Mouse (Mus musculus) heart, adult 9 months (tissue): ENCODE data around the gene Mettl18.
"Not testable (repeated sequence)": the region's sequence is repeated elsewhere in the genome, so short reads cannot be mapped to it uniquely, and the experiment has no call there.

Source experiments
- DNase-seq, 2 experiments: peaks; one replicate each; pipeline ENCODE4 v3.0.0; 2022; ENCODE audit warnings: low spot score in 2 of 2

Gene Mettl18

DNA sequence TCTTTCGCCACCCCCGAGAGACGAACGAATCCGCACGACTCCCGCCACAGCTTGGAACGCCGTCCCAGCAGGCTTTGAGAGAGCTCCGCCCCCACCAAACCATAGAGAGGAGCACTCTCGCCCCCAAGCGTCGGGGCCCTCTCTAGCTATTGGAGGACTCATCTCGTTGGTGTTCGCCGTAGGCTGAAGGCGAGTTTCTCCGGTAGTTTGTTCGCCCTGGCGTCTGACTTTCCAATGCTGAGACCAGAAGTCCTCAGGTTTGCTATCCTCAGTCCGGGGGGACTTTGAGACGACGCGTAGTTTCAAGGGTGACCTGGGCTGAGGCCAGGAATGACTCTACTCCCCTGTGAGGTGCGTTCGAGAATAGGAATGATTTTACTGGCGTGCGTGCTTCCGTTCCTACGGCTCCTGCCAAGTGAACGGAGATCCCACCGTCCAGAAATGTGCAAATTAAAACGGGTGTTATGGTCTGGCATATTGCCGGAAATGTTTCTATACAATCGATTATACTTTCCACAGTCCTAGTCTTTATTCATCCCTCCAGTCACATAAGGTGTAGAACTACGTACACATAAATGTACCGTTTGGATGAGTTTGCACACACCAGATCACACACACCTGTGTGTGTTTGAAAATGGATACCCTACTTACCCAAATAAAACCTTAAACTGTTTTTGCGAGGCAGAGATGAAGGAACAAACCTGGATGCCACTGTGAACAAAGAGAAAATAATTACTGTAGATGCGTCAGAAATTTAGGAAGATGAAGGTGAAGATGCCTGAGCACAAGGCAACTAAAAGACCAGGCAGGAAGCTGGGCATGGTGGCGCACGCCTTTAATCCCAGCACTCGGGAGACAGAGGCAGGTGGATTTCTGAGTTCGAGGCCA, at the start of gene Mettl18, which contains the start of gene BC055324:
TSS of gene Mettl18 (plus strand) at position 169 of the 888 bp plus-strand sequence.
TSS of gene BC055324 (minus strand) at position 76 of the 888 bp plus-strand sequence.
- DNase-seq: peak; percentile 79 to 90

DNA sequence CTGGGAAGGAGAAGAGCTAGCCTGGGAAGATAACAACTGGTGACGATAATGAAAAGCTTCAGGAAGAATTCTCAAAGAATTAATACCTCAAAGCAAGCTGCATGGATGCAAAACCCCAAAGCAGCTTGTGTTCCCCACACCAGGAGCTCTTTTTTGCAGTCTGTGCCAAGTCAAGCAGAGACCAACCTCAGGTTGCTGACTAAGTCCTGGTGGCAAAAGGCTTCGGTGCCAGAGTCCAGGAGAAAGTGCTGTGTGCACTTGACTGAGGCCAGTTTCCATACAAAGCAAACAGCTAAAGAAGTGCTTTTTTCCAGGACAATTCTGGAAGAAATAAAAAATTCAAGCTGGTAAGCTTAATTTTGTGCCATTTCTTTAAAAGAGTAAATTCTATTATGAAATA, 41.3 kb upstream of the Mettl18 start:
- no peak for DNase-seq

DNA sequence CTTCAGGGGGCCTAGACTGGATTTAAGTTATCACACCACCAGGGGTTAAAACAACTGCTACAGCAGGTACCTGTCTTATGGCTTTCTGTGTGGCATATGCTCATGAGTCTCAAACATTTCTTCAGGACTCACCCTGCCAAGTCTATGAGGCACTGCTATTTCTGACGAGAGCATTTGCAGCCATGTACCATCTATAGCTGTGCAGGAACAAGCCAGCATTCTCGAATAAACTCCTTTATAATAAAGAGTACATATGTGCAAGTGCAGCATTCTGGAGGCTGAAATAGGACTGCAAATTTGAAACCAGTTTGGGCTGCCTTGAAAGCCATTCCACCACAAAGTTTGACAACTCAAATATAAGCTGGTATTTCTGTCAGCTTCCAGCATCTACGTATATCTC, 36.7 kb upstream of the Mettl18 start:
- no peak for DNase-seq

DNA sequence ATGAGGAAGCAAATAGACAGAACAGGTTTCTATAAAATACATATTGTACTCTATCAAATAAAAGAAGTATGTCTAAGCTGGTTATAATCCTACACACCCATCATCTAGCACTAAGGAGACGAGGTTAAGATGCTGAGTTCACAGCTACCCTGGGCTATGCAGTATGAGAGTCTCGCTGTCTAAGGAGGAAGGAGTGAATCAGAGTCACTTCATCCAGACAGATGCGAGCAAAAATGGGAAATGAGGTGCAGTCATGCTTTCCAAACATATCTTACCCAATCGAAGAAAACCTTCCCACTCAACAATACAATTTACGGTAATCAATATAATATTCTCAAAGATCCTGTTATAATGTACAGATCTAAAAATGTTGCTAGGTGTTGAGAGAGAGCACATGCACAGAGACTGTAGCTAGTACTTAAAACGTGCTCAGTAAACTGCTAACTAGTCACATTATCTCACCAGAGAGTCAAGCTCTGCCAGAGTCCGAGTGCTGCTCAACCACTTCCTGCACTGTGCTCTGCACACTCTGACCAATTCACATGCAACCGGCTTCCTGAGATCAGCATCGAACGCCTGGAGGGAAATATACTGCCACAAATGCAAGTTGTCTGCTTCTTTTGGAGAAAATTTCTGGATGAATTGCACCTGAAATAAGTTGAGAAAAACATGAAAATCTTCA, 30.5 kb upstream of the Mettl18 start:
- no peak for DNase-seq

DNA sequence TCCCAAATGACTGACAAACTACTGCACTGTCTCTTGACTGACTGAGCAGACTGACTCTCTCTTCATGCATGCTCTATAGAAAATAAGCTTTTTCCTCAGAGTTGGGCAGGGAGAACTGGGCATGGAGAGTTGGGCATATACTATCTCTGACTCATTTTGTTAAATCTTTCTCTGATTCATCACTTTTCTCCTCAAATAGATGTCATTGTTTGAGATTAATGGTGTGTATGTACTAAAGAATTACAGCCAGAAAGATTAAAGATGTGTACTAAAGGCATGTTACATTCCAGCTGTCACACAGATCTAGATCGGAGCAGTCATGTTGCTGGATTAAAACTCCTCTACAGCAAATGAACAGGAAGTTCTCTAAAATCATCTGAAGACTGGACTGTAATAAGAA, 20.2 kb upstream of the Mettl18 start:
- DNase-seq: no peak

DNA sequence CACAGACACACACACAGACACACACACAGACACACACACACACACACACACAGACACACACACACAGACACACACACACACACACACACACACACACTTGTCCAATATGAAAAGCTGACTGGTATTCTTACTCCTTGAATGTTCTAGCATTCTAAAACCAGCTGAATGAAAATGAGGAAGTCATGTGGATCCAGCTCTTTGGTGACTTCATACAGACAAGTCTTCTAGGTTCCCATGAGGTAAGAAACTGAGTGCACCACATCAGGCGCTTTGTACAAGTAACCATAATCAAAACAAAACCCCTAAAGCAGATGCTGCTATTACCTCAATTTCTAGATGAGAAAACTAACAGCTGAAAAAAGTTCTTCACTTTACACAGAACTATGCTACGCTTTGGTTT, 19.6 kb upstream of the Mettl18 start:
- DNase-seq: no peak

DNA sequence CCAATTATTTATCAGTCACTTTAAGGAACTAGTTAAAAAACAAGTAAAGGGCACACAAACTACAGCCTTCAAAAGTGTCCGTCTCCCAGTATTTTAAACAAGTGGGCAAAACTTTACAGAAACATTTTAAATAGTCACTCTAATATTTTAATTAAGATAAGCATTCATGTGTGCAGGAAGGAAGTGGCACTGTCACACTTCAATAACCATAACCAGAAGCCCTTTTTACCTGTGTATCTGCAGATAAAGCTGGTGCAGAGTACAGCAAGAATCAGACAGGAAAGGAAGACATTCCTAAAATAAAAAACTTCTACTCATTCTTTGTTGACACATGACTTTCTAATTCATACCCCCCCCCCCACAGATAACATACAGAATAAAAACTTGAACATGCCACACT, 18.2 kb upstream of the Mettl18 start:
- DNase-seq: no peak

DNA sequence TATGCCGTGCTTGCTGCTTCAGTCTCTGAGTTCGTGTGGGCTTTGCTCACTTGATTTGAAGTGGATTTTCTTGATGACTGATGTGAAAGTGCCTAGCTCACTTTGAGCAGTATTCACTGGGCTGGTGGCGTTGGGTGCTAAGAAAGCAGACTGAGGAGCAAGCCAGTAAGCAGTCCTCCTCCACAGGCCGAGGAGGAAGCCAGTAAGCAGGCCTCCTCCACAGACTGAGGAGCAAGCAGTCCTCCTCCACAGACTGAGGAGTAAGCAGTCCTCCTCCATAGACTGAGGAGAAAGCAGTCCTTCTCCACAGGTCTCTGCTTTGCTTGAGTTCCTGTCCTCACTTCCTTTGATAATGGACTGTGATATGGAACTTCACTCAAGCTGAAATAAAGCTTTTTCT, 2.3 kb upstream of the Mettl18 start:
- DNase-seq: no peak

DNA sequence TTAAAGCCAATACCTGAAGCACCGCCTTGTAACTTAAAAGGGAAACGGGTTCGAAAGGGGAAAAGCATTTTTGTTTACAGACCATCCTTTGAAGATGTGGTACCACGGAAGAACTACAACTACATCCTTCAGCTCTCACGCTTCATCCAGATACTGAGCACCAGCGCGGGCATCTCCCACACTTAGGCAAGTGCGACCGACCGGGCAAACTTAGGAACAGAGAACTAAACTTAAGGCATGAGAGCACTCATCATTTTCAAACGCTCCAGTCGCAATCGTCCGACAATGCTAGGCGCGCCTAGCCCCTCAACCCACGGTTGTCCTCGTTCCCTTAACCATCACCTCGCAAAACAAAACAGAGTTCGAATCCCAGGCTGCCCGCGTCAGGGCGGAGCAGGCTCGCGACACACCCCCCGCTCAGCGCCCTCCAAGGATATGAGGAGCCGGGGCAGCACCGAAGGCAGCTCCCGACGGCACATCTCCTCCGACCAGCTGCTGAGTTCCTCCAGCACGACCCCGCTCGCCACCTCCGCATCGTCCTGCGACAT, 442 bp upstream of the Mettl18 start:
- no peak for DNase-seq

DNA sequence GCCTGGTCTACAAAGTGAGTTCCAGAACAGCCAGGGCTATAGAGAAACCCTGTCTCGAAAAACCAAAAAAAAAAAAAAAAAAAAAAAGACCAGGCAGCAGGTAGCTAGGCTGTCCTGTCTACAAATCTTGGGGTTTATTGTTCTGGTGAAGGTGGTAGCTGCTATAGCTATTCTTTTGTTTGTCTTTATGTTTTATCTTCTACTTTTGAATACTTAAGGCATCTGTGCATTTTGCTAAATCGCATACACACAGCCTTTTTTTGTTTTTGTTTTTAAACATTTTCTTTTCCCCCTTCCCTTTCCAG, 872 bp downstream of the Mettl18 start:
- DNase-seq: no peak

DNA sequence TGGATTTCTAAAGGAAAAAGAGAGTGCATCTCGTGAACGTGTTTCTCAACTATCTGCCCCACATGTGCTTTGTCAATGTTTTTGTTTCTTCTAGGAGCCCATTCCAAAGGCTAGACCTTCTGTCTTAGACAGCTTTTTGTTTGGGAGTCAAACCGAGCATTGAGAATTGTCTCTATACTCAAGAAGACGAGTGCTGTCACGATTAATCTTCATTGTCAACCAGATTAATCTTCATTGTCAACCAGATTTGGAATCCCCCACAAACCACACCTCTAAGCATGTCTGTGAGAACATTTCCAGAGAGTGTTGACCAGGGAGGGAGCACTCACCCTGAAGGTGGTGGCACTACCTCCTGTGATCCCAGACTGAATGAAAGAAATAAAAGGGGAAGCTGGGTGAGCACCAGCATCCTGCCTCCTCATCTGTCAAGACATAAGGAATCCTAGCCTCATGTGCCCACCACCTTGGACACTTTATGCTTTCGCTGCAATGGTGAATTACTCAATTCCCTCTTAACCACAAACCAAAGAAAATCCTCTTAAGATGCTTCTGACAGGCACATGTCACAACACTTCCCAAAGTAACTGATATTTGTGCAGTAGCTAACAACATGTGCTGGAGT, 7.3 kb downstream of the Mettl18 start:
- DNase-seq: no peak

DNA sequence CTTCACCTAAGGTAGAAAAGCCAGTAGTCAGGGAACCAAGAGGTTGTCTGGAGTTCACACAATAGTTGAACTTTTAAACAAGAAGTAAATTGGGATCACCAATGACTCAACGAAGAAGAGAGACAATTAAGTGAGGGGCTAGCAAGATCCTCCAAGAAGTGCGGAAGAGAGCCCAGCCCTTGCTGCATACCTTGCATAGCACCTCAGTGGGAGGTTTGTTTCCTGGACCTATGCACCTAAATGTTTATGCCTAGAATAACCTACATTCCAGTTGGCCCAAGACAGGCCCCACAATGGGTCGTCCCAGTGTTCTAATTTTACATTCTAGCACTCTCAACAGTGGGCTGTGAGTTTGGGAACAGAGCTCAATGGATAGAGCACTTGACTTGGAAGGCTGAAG, 9.6 kb downstream of the Mettl18 start:
- DNase-seq: no peak

DNA sequence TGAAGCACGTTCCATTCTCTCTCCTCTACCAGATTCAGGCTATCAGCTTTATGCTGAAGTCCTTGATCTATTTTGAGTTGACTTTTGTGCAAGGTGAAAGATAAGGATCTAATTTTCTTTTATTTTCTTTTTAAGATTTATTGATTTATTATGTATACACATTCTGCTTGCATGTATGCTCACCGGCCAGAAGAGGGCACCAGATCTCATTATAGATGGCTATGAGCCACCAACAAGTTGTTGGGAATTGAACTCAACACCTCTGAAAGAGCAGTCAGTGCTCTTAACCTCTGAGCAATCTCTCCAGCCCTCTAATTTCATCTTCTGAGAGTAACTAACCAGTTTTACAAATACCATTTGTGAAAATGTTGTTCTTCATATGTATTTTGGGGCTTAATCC, 14.5 kb downstream of the Mettl18 start:
- DNase-seq: no peak

DNA sequence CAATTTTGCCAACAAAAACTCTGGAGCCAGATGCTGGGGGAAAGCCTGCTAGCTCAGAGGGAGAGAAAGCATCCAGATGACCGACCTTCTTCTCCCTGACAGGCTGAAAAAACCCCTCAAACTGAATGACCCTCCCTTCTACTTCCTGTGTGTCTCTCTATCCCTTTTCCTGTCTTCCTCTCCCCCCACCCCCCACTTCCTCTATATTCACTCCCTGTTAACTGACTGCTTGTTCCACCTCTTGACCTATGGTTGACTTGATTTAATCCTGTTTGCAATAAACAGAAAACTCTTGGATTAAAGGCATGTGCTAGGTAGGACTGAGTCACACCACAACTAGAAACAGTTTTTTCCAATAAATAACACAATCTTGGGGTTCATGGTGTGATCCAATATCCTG, 19.9 kb downstream of the Mettl18 start:
- no peak for DNase-seq

DNA sequence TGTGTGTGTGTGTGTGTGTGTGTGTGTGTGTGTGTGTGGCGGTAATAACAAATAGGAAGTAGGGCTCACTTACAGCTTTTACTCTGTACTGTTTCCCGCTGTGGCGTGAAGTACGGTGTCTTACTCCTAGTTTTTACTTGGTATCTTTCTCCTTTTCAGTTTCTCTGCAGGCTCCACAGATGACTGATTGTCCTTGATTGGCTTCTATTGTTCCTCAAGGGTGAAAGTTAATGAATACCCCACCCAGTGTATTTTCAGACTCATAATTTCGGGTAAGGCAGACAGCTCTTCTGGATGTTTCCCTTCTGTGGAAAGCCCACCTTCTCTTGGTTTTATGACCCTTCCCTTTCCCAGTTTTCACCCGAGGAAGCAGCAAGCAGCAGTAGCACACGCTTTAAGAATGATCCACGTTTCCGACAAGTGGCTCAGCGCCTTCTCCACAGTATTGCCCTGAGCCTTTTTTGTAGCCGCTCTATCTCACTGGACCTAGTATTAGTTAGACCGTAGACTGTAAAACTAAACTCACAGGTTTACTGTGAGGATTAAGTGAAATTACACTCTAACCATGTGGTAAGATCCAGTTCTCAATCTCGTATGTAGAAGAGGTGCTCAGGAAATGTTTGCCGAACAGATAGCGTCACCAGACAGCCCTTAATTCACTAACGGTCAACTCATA, 23.7 kb downstream of the Mettl18 start:
- no peak for DNase-seq

DNA sequence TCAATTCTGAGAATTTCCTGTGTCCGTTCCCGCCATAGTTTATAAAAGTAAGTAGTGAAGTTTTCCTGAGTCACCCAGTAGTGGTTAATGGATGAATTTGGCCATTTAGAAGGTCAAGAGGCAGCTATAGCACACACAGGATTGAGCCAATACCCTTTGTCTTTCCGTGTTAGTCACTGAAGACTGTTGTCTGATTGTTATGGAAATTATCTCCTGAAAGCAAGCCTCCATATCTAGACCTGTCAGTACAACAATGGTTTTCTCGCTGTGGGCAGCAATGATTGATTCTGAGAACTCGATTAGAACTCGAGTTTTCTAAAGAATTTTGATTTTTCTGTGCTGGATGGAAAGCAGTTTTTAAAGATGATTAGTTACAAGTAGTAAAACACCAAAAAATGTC, 25.1 kb downstream of the Mettl18 start:
- DNase-seq: no peak

DNA sequence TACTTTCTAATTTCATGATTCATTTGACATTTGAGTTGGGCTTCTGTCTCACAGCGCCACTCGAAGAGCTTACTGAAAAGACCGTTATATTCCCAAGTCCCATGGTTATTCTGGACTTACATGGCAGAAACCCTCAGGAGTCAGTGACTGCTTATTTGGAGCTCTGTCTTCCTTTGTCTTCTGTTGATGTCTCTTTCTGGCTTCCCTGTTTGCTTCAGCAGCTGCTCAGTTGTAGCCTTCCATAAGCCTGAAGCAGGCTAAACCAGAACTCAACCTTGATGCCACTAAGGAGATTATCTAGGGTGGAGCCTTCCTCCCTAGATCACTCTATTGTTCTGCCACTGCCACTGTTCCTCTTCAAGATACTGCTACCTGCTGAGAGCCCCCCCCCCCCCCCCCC, 26.1 kb downstream of the Mettl18 start:
- not testable (repeated sequence) for DNase-seq

DNA sequence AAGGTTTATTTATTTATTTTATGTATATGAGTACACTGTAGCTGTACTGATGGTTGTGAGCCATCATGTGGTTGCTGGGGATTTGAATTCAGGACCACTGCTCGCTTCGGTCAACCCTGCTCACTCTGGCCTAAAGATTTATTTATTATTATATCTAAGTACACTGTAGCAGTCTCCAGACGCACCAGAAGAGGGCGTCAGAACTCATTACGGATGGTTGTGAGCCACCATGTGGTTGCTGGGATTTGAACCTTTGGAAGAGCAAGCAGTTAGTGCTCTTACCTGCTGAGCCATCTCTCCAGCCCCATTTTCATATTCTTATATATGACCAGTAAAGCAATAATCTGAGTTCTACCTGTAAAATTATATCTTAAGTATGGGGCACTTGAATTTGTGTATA, 27.4 kb downstream of the Mettl18 start:
- DNase-seq: not testable (repeated sequence)

DNA sequence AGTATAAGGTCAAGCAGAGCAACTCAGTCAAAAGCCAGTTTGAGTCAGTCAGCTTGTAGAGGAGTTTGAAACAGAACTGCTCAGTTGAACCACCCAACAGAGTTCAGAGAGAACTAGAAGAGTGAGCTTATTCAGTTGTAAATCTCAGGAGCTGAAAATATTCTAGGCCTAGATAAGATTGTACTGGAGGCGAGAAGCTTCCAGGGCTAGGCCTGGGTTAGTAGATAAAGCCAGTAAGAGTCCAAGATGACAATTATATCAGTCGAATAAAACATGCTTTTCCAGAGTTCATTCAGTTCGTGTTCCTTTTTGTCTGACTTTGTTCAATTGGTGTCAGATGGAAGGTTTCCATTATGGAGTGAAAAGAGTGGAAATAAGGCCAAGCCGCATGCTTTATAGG, 31.0 kb downstream of the Mettl18 start:
- no peak for DNase-seq

DNA sequence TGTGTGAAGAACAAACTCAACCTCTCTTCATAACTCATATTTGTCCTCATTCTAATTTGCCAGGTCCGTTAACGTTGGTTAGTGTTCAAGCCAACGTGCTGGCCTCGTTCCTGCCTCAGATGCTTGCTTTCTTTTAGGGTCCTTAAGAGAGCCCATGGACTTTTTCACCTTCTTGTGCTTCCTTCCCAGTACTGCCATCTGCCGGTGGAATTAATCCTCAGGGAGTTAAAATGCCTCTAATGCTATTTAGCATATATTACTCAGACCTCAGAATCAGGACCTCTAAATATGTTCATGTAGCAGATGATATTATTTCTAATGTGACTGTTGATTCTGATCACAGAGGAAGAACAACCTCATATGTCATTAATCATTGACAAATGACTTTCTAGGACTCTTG, 32.7 kb downstream of the Mettl18 start:
- no peak for DNase-seq

DNA sequence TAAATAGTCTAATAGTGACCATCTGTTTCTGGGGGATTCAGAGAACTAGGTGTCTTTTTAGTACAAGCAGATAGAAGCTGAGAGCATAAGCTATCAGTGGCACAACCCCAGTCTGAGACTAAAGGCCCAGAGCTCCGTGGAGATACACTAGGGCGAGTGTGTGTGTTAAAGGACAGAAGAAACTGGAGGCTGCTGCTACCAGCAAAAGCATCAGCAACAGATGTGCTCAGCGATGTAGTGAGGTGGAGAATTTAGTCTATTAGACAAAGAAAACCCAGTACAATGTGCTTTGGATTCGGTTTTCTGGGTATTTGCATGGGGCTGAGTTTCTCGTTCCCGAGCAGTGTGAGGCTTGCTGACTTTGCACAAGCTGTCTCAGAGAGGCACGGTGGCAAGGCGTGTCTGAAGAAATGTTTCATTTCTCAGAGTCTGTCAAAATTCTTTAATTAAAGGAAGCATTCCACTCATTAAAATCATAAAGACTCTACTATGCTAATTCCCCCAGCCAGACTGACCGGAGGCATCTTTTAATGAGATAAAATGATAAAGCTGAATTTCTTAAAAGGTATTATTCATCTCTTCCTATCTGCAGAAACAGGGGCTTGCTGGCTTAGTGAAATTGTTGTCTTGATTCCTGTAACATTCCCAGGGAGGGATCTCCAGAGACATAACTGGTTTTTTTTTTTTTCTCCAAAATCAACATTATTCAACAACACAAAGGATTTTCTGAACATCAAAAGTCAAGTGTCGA, 45.9 kb downstream of the Mettl18 start:
- DNase-seq: no peak
